Mouse (Mus musculus) adrenal gland, postnatal 4 days (tissue): ENCODE measurements at regions not wholly inside any gene's neighbourhood (a gene's known extent, or its start where the extent isn't known, plus 50 kb on each side); places are given as distances from the start of the nearest gene placed in this dataset.
"Not testable (repeated sequence)": the region's sequence is repeated elsewhere in the genome, so short reads cannot be mapped to it uniquely, and the experiment has no call there.

Experiments
- DNase-seq, 2 experiments: peaks; one replicate each; pipeline ENCODE4 v3.0.0; 2021 to 2022; ENCODE audit warnings: low spot score in 2 of 2, mixed read lengths in 2 of 2

DNA sequence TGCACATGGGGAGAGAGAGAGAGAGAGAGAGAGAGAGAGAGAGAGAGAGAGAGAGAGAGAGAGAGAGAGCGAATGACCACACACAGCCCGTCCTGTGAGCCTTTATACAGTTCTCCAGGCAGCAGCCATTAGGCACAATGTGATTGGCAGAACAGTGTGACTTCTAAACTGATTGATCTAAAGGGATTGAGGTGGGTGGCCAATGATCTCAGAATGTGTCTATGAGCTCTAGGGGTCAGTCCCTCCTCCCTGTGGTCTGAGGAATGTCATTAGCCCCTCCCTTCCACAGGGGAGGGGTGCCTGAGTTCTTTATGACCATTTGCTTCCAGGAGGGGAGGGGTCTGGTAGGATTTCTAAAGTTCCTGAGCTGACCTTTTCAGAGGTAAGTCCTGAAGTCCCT, 62.1 kb downstream of the Duxbl3 start:
- not testable (repeated sequence) for DNase-seq

DNA sequence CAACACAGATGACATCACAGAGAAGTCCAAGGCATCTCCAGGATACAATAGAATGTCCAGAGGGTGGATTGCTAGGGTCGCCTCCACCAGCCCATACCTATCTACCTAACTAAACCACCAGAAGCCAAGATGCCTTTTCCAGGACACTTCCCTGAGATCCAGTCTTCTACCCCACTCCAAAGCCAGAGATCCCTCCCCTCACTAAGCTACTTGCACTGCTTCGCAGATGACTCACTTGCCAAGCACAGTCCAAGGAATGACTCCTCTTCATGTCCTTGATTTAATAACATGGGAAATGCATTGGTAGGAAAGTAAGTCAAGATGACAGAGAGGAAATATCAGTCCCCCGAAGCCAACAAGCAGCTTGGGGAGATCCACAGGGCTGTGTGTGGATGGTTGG, 63.0 kb downstream of the Duxbl3 start:
- DNase-seq: no peak

DNA sequence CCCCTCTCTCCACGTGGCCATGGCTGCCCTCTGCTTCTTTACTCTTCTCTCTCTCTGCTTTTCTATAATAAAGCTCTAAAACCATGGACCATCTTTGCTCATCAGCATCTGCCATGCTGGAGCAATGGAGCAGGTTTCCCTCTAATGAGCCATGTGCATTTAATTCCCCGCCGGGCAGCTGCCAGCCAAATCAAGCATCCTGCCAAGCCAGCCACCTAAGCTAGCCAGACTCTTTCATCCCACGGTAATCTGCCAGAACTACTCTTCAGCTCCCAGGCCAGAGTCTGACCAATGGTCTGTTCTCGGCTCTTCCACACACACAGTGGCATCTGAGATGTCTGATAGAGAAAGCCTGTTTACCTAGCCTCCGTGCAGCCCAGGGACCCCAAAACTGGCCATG, 70.8 kb downstream of the Duxbl3 start:
- no peak for DNase-seq

DNA sequence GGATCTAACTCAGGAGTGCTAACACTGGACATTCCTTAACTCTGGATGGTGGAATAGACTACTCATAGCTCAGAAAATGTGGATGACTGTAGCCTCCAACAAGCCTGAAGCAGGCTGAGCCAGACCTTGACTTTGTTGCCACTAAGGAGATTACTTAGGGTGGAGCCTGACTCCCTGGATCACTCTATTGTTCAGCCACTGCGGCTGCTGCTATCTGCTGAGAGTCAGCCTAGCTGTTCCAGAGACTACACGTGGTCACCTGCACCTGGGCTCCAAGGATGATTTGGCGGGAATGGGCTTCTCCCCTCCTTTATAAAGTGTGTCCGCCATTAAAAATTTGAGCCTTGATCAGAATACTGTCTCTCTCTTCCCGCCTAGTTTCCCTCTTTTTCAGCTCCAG, 83.3 kb downstream of the Duxbl3 start:
- no peak for DNase-seq

DNA sequence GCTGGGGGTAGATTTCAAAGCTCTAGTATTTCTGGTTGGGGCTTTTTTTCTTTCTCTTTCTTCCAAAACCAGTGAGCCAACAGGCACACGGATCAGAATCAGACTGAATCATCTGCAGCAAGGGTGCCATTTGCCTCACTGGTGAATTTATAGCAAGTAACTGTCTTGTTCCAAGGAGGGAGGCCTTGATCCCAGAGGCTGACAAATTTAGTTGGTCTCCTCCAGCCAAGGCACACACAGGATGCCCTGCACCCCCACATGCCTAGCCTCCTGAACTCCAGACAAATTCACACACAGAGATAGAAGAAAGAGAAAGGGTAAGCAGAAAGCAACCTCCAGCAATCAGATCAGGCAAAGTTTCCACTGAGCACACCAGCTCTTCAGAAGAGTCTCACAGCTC, 87.5 kb downstream of the Duxbl3 start:
- DNase-seq: no peak

DNA sequence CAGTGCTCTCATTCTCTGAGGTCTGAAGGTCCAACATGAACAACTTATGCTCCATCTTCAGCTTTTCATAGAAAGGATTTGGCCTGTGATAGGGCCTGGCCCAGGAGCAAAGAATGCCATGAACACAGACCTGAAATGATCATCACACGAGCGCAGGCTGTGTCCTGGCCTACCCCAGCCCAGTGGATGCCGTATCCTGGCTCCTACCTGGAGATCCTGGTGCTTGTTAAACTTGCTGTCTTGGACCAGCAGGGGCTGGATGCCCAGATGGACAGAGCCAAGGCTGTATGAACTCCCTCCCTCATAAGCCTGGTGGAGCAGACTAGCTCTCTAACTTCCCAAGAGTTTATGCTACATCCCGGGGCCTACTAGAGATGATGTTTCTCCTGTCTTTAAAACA, 89.5 kb downstream of the Duxbl3 start:
- DNase-seq: no peak

DNA sequence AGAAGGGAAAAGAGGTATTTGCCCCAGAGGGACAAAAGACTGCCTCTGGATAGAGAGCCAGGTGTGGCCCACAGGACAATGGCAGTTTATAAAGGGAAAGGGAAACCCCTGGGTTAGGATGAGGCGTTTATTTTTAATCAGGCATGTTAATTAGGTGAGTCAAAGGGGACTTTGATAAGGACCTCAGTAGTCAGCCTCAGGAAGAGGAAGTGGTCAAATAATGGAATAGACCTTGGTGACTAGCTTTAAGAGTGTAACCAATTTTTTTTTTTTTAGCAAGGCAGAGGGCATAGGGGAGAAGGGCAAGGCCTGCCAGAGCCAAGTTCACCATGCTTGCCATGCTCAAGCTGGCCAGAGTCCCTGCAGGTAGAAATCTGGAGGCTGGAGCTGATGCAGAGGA, 95.2 kb downstream of the Duxbl3 start:
- DNase-seq: no peak

DNA sequence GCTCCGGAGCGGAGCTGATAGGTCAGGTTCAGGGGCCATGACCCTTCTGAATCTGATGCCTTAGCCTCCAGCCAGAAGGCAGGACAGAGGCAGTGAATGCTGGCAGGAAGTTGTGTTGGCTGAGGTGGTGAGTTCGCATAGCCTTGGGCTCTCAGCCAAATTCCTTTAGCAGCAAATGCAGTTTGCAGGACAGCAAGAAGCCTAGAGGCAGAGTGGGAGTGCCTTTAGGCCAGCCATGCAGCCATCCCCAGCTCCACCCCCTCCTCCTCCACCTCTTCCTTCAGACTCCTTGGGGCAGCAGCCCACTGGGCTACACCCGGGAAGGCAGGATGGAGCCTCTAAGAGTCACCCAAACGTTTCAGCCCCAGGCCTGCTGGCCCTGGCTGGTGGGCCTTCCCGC, 99.5 kb downstream of the Duxbl3 start:
- peak in 1 of 2 experiments; percentile 48 for DNase-seq

DNA sequence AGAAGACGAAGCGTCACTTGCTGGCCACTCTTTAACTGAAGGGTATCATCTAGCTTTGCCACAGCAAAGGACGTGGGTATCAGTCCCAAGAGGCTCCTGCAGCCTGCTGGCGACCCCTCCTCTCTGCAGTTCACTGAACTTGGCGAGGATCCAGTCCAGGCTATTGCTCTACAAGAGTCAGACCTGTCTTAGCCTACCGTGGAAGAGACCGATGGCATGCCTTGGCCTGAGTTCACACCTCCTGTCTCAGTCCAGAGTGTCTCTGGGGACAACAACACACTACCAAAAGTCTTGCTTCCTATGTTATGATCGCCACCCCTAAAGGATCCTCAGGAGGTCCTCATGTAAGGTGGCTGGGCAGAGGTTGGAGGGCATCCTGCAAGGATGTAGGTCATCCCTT, 100.2 kb downstream of the Duxbl3 start:
- DNase-seq: no peak

DNA sequence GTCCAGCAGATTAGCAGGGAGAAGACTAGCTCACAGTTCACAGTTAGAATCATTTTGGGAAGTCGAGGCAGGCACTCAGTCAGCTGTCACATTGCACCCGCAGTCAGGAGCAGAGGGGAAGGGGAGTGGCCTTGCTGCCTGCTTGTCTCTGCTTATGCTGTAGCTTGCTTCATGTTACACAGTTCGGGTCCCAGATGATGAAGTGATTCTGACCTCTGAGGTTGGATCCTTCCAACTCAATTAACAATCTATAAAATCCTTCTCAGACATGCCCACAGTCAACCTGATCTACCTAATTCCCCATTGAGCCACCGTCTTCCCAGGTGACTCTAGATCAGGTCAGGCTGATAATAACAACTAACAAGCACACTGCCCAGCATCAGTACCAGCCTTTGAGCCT, 102.3 kb downstream of the Duxbl3 start:
- DNase-seq: no peak

DNA sequence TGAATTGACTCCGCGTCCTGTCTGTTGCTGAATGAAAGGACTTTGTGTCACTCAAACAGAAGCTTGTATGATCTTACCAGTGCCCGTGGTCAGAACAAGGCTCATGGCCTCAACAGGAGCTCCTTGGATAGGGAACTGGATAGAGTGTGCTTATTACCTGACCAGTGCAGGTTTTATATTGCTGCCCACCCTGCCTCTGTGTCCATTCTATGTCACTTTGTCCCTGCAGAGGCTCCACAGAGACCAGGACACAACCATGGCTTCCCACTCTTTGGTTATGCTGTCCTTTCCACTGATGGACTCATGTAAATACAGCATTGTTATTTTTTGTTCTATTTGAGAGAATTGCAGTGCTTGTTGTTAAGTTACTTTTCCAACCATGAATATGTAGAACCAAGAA, 103.4 kb downstream of the Duxbl3 start:
- DNase-seq: no peak
